Mouse (Mus musculus) macrophage (primary cell): ENCODE measurements around the gene Fam221a. TPM values are rescaled to one million over a fixed set of nuclear protein-coding genes. Genes with fewer than 3 reads are reported as not detected.

Source experiments
- H3K27ac ChIP-seq: fragments of 350-480 bp; formaldehyde crosslinking; 2 replicates; pipeline ENCODE4 v1.9.0; 2021
- H3K36me3 ChIP-seq: fragments of 350-480 bp; formaldehyde crosslinking; 2 replicates; pipeline ENCODE4 v1.9.0; 2021; ENCODE audit errors: inconsistent target
- H3K4me3 ChIP-seq: fragments of 350-480 bp; formaldehyde crosslinking; 2 replicates; pipeline ENCODE4 v1.9.0; 2021; ENCODE audit errors: inconsistent target
- H3K79me2 ChIP-seq: fragments of 350-480 bp; formaldehyde crosslinking; 2 replicates; pipeline ENCODE4 v1.9.0; 2021; ENCODE audit errors: inconsistent target
- WGBS: methylation state at CpG from one replicate; pipeline ENCODE4 v1.1.7; 2026; ENCODE audit warnings: inconsistent platforms; ENCODE audit not compliant: missing documents; 5-methylcytosine and 5-hydroxymethylcytosine counted together
- polyA plus RNA-seq: library from polyadenylated mRNA; stranded (reverse); fragments of 250-400 nt; gene quantifications from 3 replicates; pipeline ENCODE4 v1.2.4, GENCODE M21; 2018; ENCODE audit warnings: inconsistent platforms
- total RNA-seq, 78 experiments: library from RNA; depleted of rRNA; stranded (reverse); fragments of 250-400 nt; gene quantifications; 1 replicate in 9 of 78; 2 replicates in 24 of 78; 3 replicates in 43 of 78; 4 replicates in 2 of 78; pipeline ENCODE4 v1.2.4; 2018; ENCODE audit warnings: inconsistent platforms in 56 of 78

Fam221a gene
- total RNA-seq (2018; cell fraction: chromatin; rRNA removed), result 1 to 10 TPM in 25 of 26 experiments, under 1 TPM in 1; 0.77 to 8.3 (median 3.1) TPM
- 1 to 10 TPM in 1 of 26 experiments, under 1 TPM in 25; 0.26 to 1.5 (median 0.56) TPM for total RNA-seq (2018; cell fraction: cytosol; rRNA removed)
- 1 to 10 TPM in 19 of 26 experiments, under 1 TPM in 7; 0.36 to 6.7 (median 1.6) TPM for total RNA-seq (2018; cell fraction: nucleus; rRNA removed)
- 0.20 to 1.1 TPM (median 0.87 TPM) in 3 replicates for polyA plus RNA-seq

- no peaks in the 10 kb centered on the region for H3K79me2 ChIP-seq
- H3K4me3 ChIP-seq, result peak within 1 kb of the TSS; percentile 46
- H3K36me3 ChIP-seq, result no peaks in the 10 kb centered on the region
- H3K27ac ChIP-seq, result no peak within 1 kb of the TSS
- 9% methylated on average over 45 of the region's 49 CpGs for WGBS
These were observed at the start of gene Fam221a for GRCm38 (mm10) chr6:49367159-49368054. TSS of gene Fam221a (plus strand) at chr6:49367739.

DNA sequence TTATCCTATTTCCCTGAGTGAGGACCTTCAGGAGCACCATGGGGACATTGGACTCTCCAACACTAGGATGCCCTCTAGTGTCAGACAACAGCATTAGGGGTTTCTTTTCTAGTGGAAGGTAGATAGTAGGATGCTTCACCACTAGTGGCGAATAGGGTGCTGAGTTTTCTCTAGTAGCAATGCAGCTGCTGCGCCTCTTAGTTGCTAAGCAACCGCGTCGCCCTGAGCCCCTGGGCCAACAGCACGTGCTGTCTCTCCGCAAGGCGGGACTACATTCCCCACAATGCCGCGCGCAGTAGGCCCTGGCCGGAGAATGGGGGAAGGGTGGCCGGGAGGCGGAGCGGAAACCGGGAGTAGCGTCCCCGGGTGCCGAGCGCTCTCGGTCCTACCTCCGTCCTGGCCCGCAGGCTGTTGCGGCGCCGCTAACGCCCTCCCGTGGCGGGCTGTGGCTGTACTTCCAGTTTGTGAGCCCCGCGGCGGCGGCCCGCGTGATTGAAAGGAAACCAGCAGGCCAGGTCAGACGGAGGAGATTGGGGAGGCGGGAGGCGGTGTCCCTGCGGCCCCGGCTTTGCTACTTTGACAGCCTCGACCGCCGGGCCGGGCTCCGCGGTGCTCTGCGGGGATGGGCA is 48.5 kb upstream of the Fam221a start, which contains the start of gene Ccdc126:
Gene Ccdc126 (plus strand): TSS at position 309 of the 629 bp plus-strand sequence.
- WGBS, result 1% methylated on average over 47 of the region's 47 CpGs
- H3K27ac ChIP-seq, result peak within 1 kb of the TSS; percentile 39; the same call in 1 of the 2 replicates

DNA sequence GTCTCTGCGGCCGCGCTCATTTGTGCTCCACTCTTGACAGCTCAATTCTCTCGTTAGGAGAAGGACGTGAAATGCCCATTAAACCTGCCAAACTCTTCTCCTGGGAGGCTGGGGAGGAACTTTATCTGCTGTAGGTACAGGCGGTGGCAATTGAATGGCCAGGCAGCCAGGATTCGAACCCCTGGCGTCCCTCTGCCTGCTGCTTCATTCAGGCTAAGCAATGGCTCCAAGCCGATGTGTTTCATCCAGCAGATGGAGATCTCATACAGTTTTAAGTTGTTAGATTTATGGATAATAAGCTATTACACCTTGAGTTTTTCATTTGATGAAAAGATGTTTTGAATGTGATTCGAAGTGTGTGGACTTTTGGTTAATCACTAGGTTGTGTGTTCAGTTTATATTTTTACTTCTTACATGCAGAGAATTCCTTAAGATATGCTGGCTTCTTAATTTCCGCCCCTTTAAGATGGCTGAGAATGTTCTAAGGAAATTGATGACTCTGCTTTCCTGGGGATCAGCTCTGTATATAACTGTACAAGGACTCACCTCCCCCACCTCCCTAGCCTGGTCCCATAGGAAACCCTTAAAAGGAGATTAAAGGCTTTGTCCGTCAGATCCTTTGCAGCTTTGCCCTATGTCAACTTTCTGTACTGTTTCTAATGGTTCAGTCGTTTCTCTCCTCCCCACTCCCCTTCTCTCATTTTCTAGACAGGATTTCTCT is 47.8 kb upstream of the Fam221a start:
- WGBS, result 26% methylated on average over 13 of the region's 13 CpGs

More for the DNA sequence above, 48.5 kb upstream of the Fam221a start, which contains the start of gene Ccdc126:
- no peaks in the 10 kb centered on the region; the same call in 1 of the 2 replicates for H3K79me2 ChIP-seq
- H3K36me3 ChIP-seq, result no peaks in the 10 kb centered on the region
- H3K4me3 ChIP-seq, result peak within 1 kb of the TSS; percentile 65

GRCm38 (mm10) chr6:49321341-49321740 is 46.2 kb upstream of the Fam221a start:
- Histone ChIP-seq H3K36me3 (no peaks in the 10 kb centered on the region), H3K79me2 (no peaks in the 10 kb centered on the region; the same call in 1 of the 2 replicates), H3K27ac (no peak overlapping the region), H3K4me3 (no peak overlapping the region)
- WGBS, result 63% methylated on average over 3 of the region's 3 CpGs

More for the DNA sequence above, 47.8 kb upstream of the Fam221a start:
- Histone ChIP-seq H3K36me3 (no peaks in the 10 kb centered on the region), H3K79me2 (no peaks in the 10 kb centered on the region; the same call in 1 of the 2 replicates), H3K27ac (peak overlapping the region; percentile 39; the same call in 1 of the 2 replicates), H3K4me3 (peak overlapping the region; percentile 65)

GRCm38 (mm10) chr6:49322056-49322455 is 45.5 kb upstream of the Fam221a start:
- no peak overlapping the region for H3K27ac ChIP-seq
- H3K4me3 ChIP-seq, result no peak overlapping the region
- no peaks in the 10 kb centered on the region; the same call in 1 of the 2 replicates for H3K79me2 ChIP-seq
- H3K36me3 ChIP-seq, result no peaks in the 10 kb centered on the region

DNA sequence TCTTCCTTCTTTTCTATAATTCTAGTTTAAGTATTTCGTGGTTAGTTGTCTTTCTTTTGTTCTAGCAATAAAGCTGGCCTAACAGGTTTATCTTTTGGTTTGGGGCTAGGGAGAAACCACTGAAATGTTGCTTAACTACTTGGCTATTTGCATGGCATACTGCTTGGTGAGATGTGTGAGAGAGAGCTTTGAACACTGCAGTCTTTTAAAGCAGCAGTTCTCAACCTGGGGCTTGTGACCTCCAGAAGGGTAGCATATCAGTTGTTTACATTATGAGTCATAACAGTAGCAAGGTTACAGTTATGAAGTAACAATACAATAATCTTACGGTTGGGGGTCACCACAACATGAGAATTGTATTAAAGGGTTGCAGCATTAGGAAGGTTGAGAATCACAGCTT is 44.6 kb upstream of the Fam221a start:
- WGBS, result 48% methylated on average over 2 of the region's 2 CpGs
- Histone ChIP-seq H3K4me3 (no peak overlapping the region), H3K36me3 (no peaks in the 10 kb centered on the region), H3K79me2 (no peaks in the 10 kb centered on the region; the same call in 1 of the 2 replicates), H3K27ac (no peak overlapping the region)

GRCm38 (mm10) chr6:49324528-49324927 is 43.0 kb upstream of the Fam221a start:
- no peak overlapping the region for H3K27ac ChIP-seq
- WGBS, result 100% methylated on average over 1 of the region's 2 CpGs
- no peaks in the 10 kb centered on the region; the same call in 1 of the 2 replicates for H3K79me2 ChIP-seq
- no peak overlapping the region for H3K4me3 ChIP-seq
- H3K36me3 ChIP-seq, result no peaks in the 10 kb centered on the region

DNA sequence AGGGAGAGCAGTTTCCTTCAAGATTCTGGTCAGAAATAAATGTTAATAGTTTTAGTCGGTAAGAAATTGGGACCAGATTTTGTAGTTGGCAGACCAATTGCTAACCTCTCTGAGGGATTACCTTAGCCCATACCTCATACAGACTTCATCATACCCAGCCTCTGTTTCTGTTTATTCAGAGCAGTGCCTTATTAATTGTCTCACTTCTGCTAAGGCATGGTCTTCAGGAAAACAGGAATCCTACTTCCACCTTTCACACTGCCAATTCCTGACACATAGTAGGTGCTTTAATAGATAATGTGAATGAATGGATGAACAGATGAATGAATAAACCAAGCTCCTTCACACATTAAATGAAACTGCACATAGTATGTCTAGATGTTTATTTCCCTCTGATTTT is 42.2 kb upstream of the Fam221a start:
- Histone ChIP-seq H3K4me3 (no peak overlapping the region), H3K79me2 (no peaks in the 10 kb centered on the region; the same call in 1 of the 2 replicates), H3K27ac (no peak overlapping the region), H3K36me3 (no peaks in the 10 kb centered on the region)
- 100% methylated on average over 1 of the region's 1 CpGs for WGBS

DNA sequence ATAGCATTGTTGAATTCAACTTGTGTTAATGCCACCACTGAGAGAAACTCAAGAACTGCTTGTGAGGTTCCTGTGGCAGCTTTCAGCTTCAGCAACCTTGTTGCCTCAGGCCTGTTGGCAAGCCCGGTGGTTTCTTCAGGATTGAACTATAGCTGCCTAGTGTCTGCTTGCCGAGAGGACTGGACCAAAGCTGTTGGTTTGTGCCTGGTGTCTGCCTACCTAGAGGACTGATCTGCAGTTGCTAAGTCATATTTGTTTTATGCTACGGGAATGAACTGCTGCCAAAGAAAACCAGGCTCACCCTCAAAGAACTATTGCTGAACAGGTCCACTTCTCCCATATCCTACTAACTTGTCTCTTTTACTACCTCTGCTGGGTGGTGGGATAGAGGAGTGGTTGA is 40.7 kb upstream of the Fam221a start:
- Histone ChIP-seq H3K36me3 (no peaks in the 10 kb centered on the region), H3K27ac (no peak overlapping the region), H3K79me2 (no peaks in the 10 kb centered on the region; the same call in 1 of the 2 replicates), H3K4me3 (no peak overlapping the region)
- WGBS, result 92% methylated on average over 3 of the region's 3 CpGs

GRCm38 (mm10) chr6:49331369-49332059 is 36.0 kb upstream of the Fam221a start:
- H3K4me3 ChIP-seq, result no peak overlapping the region
- H3K27ac ChIP-seq, result no peak overlapping the region
- 55% methylated on average over 5 of the region's 5 CpGs for WGBS
- H3K36me3 ChIP-seq, result no peaks in the 10 kb centered on the region
- no peaks in the 10 kb centered on the region for H3K79me2 ChIP-seq

GRCm38 (mm10) chr6:49332060-49332370 is 35.5 kb upstream of the Fam221a start:
- H3K36me3 ChIP-seq, result no peaks in the 10 kb centered on the region
- no peak overlapping the region for H3K4me3 ChIP-seq
- H3K79me2 ChIP-seq, result no peaks in the 10 kb centered on the region
- 78% methylated on average over 13 of the region's 13 CpGs for WGBS
- no peak overlapping the region for H3K27ac ChIP-seq

DNA sequence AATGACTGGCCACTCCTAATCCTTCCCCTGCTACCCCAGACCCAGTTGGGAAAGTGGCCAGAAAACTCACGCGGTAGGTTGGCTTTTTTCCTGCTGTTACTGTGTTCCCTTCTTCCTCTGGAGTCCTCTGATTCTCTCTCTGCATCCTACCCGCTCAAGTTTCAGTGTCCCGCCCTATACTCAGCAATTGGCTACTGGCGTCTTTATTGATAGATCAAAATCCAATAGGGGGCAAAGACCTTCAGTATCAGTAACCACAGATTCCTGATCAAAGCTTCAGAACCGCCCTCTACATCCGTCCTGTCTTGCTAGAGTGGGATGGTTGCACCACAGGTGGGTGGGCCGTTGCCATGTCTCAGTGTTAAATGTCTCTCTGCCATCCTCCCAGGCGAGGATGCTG is 29.0 kb upstream of the Fam221a start:
- Histone ChIP-seq H3K27ac (no peak overlapping the region), H3K36me3 (no peaks in the 10 kb centered on the region), H3K79me2 (no peaks in the 10 kb centered on the region), H3K4me3 (no peak overlapping the region)
- 93% methylated on average over 9 of the region's 9 CpGs for WGBS

DNA sequence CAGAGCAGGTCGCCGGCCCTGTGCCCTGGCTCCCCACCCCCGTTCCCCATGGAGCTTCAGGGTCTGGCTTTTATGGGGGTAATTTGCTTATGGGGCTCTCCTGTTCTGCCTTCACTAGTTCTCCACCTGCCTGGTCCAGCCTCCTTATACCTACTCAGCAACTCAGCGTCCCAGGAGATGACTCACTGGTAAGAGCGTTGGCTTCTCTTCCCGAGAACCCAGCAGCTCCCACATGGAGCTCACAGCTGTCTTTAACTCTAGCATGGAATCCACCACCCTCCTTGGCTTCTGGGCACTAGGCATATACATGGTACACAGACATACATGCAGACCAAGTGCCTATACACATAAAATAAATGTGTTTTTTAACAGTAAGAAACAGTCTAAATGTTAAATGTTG is 28.4 kb upstream of the Fam221a start:
- Histone ChIP-seq H3K36me3 (no peaks in the 10 kb centered on the region), H3K27ac (no peak overlapping the region), H3K4me3 (no peak overlapping the region), H3K79me2 (no peaks in the 10 kb centered on the region)
- 96% methylated on average over 6 of the region's 6 CpGs for WGBS
